Mouse (Mus musculus) spleen, adult 18-20 months (tissue): ENCODE results near the gene Cav1.

ENCODE experiments used
- DNase-seq, 2 experiments: peaks; one replicate each; pipeline ENCODE4 v3.0.0; 2022; ENCODE audit warnings: mixed read lengths in 2 of 2

Gene Cav1

DNA sequence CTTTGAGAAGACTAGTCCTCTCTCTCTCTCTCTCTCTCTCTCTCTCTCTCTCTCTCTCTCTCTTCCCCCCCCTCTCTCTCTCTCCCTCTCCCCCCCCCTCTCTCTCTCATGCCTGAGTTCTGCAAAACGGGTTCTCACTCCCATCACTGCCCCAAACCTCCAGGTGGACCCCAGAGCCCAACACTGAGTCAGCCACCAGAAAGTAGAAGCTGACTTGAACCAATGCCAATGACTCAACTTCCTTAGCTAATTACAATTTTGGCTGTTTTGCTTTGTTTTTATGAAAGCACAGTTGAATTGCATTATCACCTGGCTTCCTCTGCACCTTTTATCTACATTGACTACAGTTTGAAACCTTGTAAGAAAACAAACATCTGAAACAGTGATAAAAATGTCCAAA is 11.8 kb downstream of the Cav1 start:
- DNase-seq: no peak

GRCm38 (mm10) chr6:17321976-17322375 is 15.8 kb downstream of the Cav1 start:
- DNase-seq: no peak

DNA sequence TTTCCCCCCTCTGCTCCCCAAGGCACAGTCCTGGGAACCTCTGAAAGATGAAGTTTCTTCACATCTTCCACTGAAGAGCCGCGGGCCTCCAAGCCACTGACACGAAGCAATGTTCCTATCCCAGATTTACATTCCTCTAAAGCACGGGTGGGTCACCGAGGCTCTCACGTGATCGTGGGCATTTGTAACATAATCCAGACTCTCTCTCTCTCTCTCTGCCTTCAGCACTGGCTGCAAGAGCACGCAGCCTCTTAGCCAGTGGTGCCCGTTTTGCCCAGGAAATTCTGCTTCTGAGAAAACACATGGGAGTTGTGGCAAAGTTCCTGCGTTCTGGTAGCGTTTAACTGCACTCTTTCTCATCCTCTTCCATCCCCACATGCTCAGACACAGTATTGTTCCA is 21.1 kb downstream of the Cav1 start:
- DNase-seq: no peak

- no peak for DNase-seq
Observed at GRCm38 (mm10) chr6:17329801-17330200, 23.7 kb downstream of the Cav1 start.

DNA sequence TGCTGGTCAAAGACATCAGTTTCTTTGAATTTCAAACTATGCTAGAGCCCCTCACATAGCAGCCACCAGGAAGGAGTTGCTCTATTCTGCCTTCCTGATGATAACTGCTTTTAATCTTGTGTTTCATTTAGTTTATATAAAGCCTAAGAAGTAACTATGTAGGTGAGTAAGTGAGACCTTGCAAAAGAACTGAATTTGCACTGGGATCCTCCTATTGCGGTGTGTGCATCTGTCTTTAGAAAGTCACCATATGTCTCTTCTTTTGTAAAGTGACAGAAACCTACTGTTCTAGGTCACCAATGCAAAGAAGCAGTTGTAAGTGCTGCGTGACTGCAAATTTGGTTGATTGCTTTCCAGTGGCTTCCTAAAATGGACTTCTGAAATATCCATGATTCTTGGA is 31.6 kb downstream of the Cav1 start:
- no peak for DNase-seq

DNA sequence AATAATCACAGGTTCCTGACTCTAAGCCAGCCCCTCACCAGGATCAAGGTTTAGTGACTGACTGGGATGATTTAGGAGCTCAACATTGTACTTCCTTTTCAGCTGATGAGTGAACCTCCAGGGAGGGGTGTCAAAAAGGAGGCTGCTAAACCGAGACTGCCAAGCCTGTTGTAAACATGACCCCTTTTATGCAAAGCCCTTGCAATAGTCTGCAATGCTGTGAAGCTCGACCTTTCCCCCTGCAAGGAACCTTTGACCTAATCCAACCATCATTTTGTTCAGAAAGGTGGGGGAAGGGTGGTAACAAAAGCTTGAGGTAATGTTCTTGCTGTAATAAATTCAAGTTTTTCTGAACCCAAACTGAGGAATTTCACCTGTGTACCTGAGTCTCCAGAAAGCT is 34.3 kb downstream of the Cav1 start:
- no peak for DNase-seq

GRCm38 (mm10) chr6:17348011-17348410 is 41.9 kb downstream of the Cav1 start:
- no peak for DNase-seq

- no peak for DNase-seq
Observed at GRCm38 (mm10) chr6:17350803-17351202, 44.7 kb downstream of the Cav1 start.

GRCm38 (mm10) chr6:17358896-17359690 is 53.0 kb downstream of the Cav1 start:
- no peak for DNase-seq

DNA sequence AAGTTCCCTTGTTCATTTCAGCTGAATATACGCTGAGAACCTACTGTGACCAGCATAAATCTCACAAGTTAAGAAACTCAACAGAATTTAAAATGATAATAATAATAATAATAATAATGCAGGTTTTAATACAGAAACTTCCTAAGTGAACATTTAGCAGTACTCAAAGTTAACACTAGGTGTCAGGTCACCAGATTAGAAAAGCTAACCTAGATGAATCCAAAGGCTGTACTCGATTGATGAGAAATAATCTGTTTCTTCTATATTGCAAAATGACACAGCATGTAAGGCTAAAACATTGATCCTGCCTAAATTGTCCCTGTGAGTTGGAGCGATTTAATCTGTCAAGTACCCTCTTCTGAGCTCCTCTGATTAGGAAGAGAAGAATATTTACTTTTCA is 56.6 kb downstream of the Cav1 start:
- no peak for DNase-seq

- DNase-seq: peak in 1 of 2 experiments; percentile 5
Observed at GRCm38 (mm10) chr6:17363446-17364179, 57.5 kb downstream of the Cav1 start.

GRCm38 (mm10) chr6:17374326-17374725 is 68.2 kb downstream of the Cav1 start:
- DNase-seq: no peak

- no peak for DNase-seq
Observed at GRCm38 (mm10) chr6:17377371-17377770, 71.2 kb downstream of the Cav1 start.

- no peak for DNase-seq
Observed at GRCm38 (mm10) chr6:17380102-17380501, 74.0 kb downstream of the Cav1 start.

GRCm38 (mm10) chr6:17381690-17382089 is 75.6 kb downstream of the Cav1 start:
- DNase-seq: no peak

GRCm38 (mm10) chr6:17385531-17385930 is 79.4 kb downstream of the Cav1 start:
- no peak for DNase-seq

- DNase-seq: no peak
Observed at GRCm38 (mm10) chr6:17387991-17388710, 82.0 kb downstream of the Cav1 start.
